Mouse (Mus musculus) neural tube, embryonic 11.5 days (tissue): ENCODE data around the gene Desi2. TPM values are rescaled to one million over a fixed set of nuclear protein-coding genes. Genes with fewer than 3 reads are reported as not detected.

Experiments used
- polyA plus RNA-seq: library from polyadenylated mRNA; unstranded; fragments of >200 nt; fragmentation: Nextera tagmentation; extraction: Ambion mirVana; gene quantifications from 2 replicates; pipeline ENCODE4 v1.2.1, GENCODE M21; 2014

Gene Desi2
- polyA plus RNA-seq, 1 experiment from 2014 or later = 18.0 TPM

Other genes starting within 250 kb of the Desi2 start
- 0.09 and 0.11 TPM in 2 replicates for gene Catspere2, start 204.0 kb upstream of the Desi2 start, polyA plus RNA-seq
- 102 and 104 TPM in 2 replicates for gene Cox20, start 131.7 kb downstream of the Desi2 start, polyA plus RNA-seq
- 801 and 816 TPM in 2 replicates for gene Hnrnpu, start 150.4 kb downstream of the Desi2 start, polyA plus RNA-seq
- gene Efcab2, start 218.7 kb downstream of the Desi2 start, polyA plus RNA-seq = 6.8 and 9.5 TPM in 2 replicates